Mouse (Mus musculus): ENCODE measurements around the gene Tmem92.

GRCm38 (mm10) chr11:94762775-94763174 is 19.7 kb downstream of the Tmem92 start:
- TF ChIP-seq CTCF (IDR thresholded peaks at IDR 0.05; ENCODE audit: borderline replicate concordance, extremely low read depth, insufficient read depth, insufficient read length) (no peak), POLR2A (IDR thresholded peaks at IDR 0.05; ENCODE audit: borderline replicate concordance, extremely low read depth, insufficient read depth, insufficient read length, poor library complexity, severe bottlenecking) (no peak)
